Mouse (Mus musculus): ENCODE measurements at regions not wholly inside any gene's neighbourhood (a gene's known extent, or its start where the extent isn't known, plus 50 kb on each side); places are given as distances from the start of the nearest gene placed in this dataset.

GRCm38 (mm10) chr2:131612486-131612885, 50.4 kb upstream of the Adra1d start:
- no peak overlapping the region for H3K27ac ChIP-seq (ENCODE audit: low read length)
- H3K9me3 ChIP-seq (ENCODE audit: low read length), result no peaks in the 10 kb centered on the region
- no peak overlapping the region for H3K4me2 ChIP-seq (replicated peaks; ENCODE audit: low read depth, low read length)
- H3K27me3 ChIP-seq (ENCODE audit: insufficient read depth, low read length), result no peaks in the 10 kb centered on the region
- no peaks in the 10 kb centered on the region for H3K36me3 ChIP-seq (ENCODE audit: insufficient read depth, low read length)
- ATAC-seq (ENCODE audit: low FRiP score, low TSS enrichment), result no peak
- H3K4me1 ChIP-seq (ENCODE audit: insufficient read depth, low read length), result no peaks in the 10 kb centered on the region
- no peak overlapping the region for H3K9ac ChIP-seq (replicated peaks; ENCODE audit: low read length)
- no peak overlapping the region for H3K4me3 ChIP-seq (ENCODE audit: low read length)
- 59% methylated on average over 5 of the region's 5 CpGs for WGBS

All from kidney, embryonic 16.5 days (tissue).